Mouse (Mus musculus): ENCODE data around the gene Zfp638. TPM values are rescaled to one million over a fixed set of nuclear protein-coding genes. Genes with fewer than 3 reads are reported as not detected.
A peak's percentile ranks its signal among the peaks of the same experiment; 100 is the strongest.

Zfp638 gene
- total and polyA plus RNA-seq, 2 experiments, result 5.0 to 47.0 TPM

- DNase-seq (ENCODE audit: extremely low read depth, low read depth, low spot score), result peak; percentile 58
Observed at GRCm38 (mm10) chr6:83867598-83868585, 983 bp downstream of the Zfp638 start.

GRCm38 (mm10) chr6:83879815-83880214 is 12.9 kb downstream of the Zfp638 start:
- no peaks in the 10 kb centered on the region for H3K4me1 ChIP-seq (ENCODE audit: control insufficient read depth, insufficient read depth, low read length)
- no peaks in the 10 kb centered on the region for H3K79me2 ChIP-seq (ENCODE audit: control insufficient read depth, insufficient read depth, low read length)
- DNase-seq (ENCODE audit: extremely low read depth, low read depth, low spot score), result peak; percentile 59
- TF ChIP-seq POLR2A (IDR thresholded peaks at IDR 0.05; ENCODE audit: extremely low read depth, insufficient read depth, low read length) (no peak), CTCF (IDR thresholded peaks at IDR 0.05; ENCODE audit: low read depth, low read length) (peak; percentile 41; the same call in 1 of the 2 replicates)
- no peak overlapping the region for H3K4me3 ChIP-seq (ENCODE audit: insufficient read depth, low read depth, low read length)
- no peaks in the 10 kb centered on the region for H3K27me3 ChIP-seq (ENCODE audit: control insufficient read depth, insufficient read depth, low read length)
- H3K27ac ChIP-seq (replicated peaks; ENCODE audit: insufficient read depth, low read depth, low read length), result no peak overlapping the region
- H3K9ac ChIP-seq (ENCODE audit: low read depth, low read length), result no peak overlapping the region
- WGBS, result 7% methylated on average over 4 of the region's 4 CpGs
- H3K36me3 ChIP-seq (ENCODE audit: control insufficient read depth, insufficient read depth, low read length), result no peaks in the 10 kb centered on the region

More at GRCm38 (mm10) chr6:83867598-83868585, 983 bp downstream of the Zfp638 start:
- TF ChIP-seq POLR2A (IDR thresholded peaks at IDR 0.05; ENCODE audit: extremely low read depth, insufficient read depth, low read length) (no peak), CTCF (IDR thresholded peaks at IDR 0.05; ENCODE audit: low read depth, low read length) (no peak)
- Histone ChIP-seq H3K36me3 (ENCODE audit: control insufficient read depth, insufficient read depth, low read length) (no peaks in the 10 kb centered on the region), H3K79me2 (ENCODE audit: control insufficient read depth, insufficient read depth, low read length) (no peaks in the 10 kb centered on the region), H3K9ac (ENCODE audit: low read depth, low read length) (peak overlapping the region; percentile 51), H3K4me1 (ENCODE audit: control insufficient read depth, insufficient read depth, low read length) (no peaks in the 10 kb centered on the region; the same call in 1 of the 2 replicates), H3K27me3 (ENCODE audit: control insufficient read depth, insufficient read depth, low read length) (no peaks in the 10 kb centered on the region), H3K4me3 (ENCODE audit: insufficient read depth, low read depth, low read length) (peak overlapping the region; percentile 64), H3K27ac (replicated peaks; ENCODE audit: insufficient read depth, low read depth, low read length) (peak overlapping the region; percentile 32)
- under 1% methylated on average over 19 of the region's 19 CpGs for WGBS

GRCm38 (mm10) chr6:83886789-83887188 is 19.9 kb downstream of the Zfp638 start:
- DNase-seq (ENCODE audit: extremely low read depth, low read depth, low spot score), result no peak
- Histone ChIP-seq H3K27ac (replicated peaks; ENCODE audit: insufficient read depth, low read depth, low read length) (no peak overlapping the region), H3K27me3 (ENCODE audit: control insufficient read depth, insufficient read depth, low read length) (no peaks in the 10 kb centered on the region), H3K4me3 (ENCODE audit: insufficient read depth, low read depth, low read length) (no peak overlapping the region), H3K9ac (ENCODE audit: low read depth, low read length) (no peak overlapping the region), H3K36me3 (ENCODE audit: control insufficient read depth, insufficient read depth, low read length) (no peaks in the 10 kb centered on the region), H3K4me1 (ENCODE audit: control insufficient read depth, insufficient read depth, low read length) (no peaks in the 10 kb centered on the region), H3K79me2 (ENCODE audit: control insufficient read depth, insufficient read depth, low read length) (no peaks in the 10 kb centered on the region)
- TF ChIP-seq POLR2A (IDR thresholded peaks at IDR 0.05; ENCODE audit: extremely low read depth, insufficient read depth, low read length) (no peak), CTCF (IDR thresholded peaks at IDR 0.05; ENCODE audit: low read depth, low read length) (no peak)
- 89% methylated on average over 3 of the region's 3 CpGs for WGBS

GRCm38 (mm10) chr6:83888802-83889201 is 21.9 kb downstream of the Zfp638 start:
- 93% methylated on average over 1 of the region's 1 CpGs for WGBS
- no peak for TF ChIP-seq CTCF (IDR thresholded peaks at IDR 0.05; ENCODE audit: low read depth, low read length)
- no peak for TF ChIP-seq POLR2A (IDR thresholded peaks at IDR 0.05; ENCODE audit: extremely low read depth, insufficient read depth, low read length)
- Histone ChIP-seq H3K27me3 (ENCODE audit: control insufficient read depth, insufficient read depth, low read length) (no peaks in the 10 kb centered on the region), H3K4me3 (ENCODE audit: insufficient read depth, low read depth, low read length) (no peak overlapping the region), H3K4me1 (ENCODE audit: control insufficient read depth, insufficient read depth, low read length) (no peaks in the 10 kb centered on the region), H3K9ac (ENCODE audit: low read depth, low read length) (no peak overlapping the region), H3K79me2 (ENCODE audit: control insufficient read depth, insufficient read depth, low read length) (no peaks in the 10 kb centered on the region), H3K36me3 (ENCODE audit: control insufficient read depth, insufficient read depth, low read length) (no peaks in the 10 kb centered on the region), H3K27ac (replicated peaks; ENCODE audit: insufficient read depth, low read depth, low read length) (no peak overlapping the region)
- no peak for DNase-seq (ENCODE audit: extremely low read depth, low read depth, low spot score)

GRCm38 (mm10) chr6:83890281-83891015 is 23.5 kb downstream of the Zfp638 start:
- WGBS, result 71% methylated on average over 2 of the region's 2 CpGs
- Histone ChIP-seq H3K9ac (ENCODE audit: low read depth, low read length) (no peak overlapping the region), H3K27me3 (ENCODE audit: control insufficient read depth, insufficient read depth, low read length) (no peaks in the 10 kb centered on the region), H3K79me2 (ENCODE audit: control insufficient read depth, insufficient read depth, low read length) (no peaks in the 10 kb centered on the region), H3K4me3 (ENCODE audit: insufficient read depth, low read depth, low read length) (no peak overlapping the region), H3K36me3 (ENCODE audit: control insufficient read depth, insufficient read depth, low read length) (no peaks in the 10 kb centered on the region), H3K4me1 (ENCODE audit: control insufficient read depth, insufficient read depth, low read length) (no peaks in the 10 kb centered on the region), H3K27ac (replicated peaks; ENCODE audit: insufficient read depth, low read depth, low read length) (no peak overlapping the region)
- no peak for DNase-seq (ENCODE audit: extremely low read depth, low read depth, low spot score)
- no peak for TF ChIP-seq CTCF (IDR thresholded peaks at IDR 0.05; ENCODE audit: low read depth, low read length)
- no peak for TF ChIP-seq POLR2A (IDR thresholded peaks at IDR 0.05; ENCODE audit: extremely low read depth, insufficient read depth, low read length)

Measured in liver, adult 2 months (tissue).